Mouse (Mus musculus): ENCODE measurements around the gene Ankrd39. TPM values are rescaled to one million over a fixed set of nuclear protein-coding genes. Genes with fewer than 3 reads are reported as not detected.

Gene Ankrd39
- polyA plus RNA-seq, 1 experiment from 2014 or later, result 22.3 TPM

DNA sequence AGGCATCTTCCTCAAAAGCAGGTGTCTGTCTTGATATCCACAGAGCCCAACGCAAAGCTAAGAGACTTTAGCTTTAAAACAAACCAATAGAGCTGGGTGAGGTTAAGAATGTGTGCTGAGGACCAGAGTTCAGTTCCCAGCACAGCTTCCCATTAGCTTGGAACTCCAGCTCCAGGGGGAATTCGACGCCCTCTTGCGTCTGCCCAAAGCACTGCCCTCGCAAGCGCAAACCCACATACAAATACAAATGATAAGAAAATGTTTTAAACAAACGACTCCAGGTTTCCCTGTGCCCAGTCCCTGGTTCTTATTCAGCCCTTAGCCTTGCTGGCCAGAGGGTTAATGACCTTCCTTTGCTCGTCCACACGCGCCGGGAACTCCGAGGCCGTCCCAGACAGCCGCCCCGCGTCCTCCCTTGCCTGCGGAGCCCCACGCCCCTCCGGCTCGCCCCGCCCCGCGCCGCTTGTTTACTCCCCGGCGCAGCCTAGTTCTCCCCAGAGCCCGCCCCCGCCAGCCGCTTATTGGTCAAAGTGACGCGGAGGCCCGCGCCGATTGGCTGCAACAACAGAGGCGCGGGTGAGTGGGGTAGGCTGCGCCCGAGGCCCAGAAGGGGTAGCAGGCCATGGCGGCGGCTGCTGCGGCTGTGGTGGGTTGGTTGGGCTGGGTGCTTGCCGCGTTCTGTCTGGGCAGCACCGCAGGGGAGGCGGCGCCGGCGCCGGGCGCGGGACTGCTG, 35.8 kb downstream of the Ankrd39 start, which contains the start of gene Cnnm3:
Gene Cnnm3 (plus strand): TSS at position 579 of the 733 bp plus-strand sequence.
- 2% methylated on average over 51 of the region's 51 CpGs for WGBS
- peak within 1 kb of the TSS; percentile 85 for H3K9ac ChIP-seq (replicated peaks; ENCODE audit: low read length)
- peak within 1 kb of the TSS; percentile 96 for H3K27ac ChIP-seq (replicated peaks; ENCODE audit: low read depth, low read length)
- H3K4me2 ChIP-seq (ENCODE audit: low read length), result peak within 1 kb of the TSS; percentile 97
- H3K36me3 ChIP-seq (ENCODE audit: control insufficient read depth, insufficient read depth, low read length), result 0 out of 2 replicates have a peak, but pooled peaks cover 8% of the 10 kb centered on the region
- H3K4me1 ChIP-seq (ENCODE audit: control insufficient read depth, insufficient read depth, low read length), result peaks cover 23% of the 10 kb centered on the region
- DNase-seq (peak; percentile 99), ATAC-seq (ENCODE audit: low FRiP score, low TSS enrichment) (peak; percentile 98)
- peak within 1 kb of the TSS; percentile 83 for H3K4me3 ChIP-seq (replicated peaks; ENCODE audit: low read depth, low read length)
- H3K27me3 ChIP-seq (ENCODE audit: control insufficient read depth, insufficient read depth, low read length), result no peaks in the 10 kb centered on the region
- no peaks in the 10 kb centered on the region for H3K9me3 ChIP-seq (ENCODE audit: control insufficient read depth, low read length)

DNA sequence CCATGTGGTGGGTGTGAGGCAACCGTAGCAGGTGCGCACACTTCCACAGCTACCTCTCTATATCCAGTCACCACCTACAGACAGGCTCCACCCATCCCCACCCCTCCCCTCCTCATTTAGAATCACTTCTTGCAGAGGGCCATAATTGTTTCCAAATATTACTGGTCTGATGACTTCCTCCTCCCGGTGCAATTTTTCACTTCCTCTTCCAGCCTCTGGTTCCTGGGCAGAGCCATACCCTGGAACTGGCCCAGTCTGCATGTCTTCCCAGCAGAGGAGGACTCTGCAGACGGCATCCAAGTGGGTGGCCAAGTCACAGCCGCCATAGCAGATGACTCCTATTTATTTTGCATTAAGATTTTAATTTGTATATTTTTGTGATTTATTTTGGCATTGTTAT, 39.0 kb downstream of the Ankrd39 start:
- DNase-seq, result no peak
- H3K27ac ChIP-seq (replicated peaks; ENCODE audit: low read depth, low read length), result no peak overlapping the region
- WGBS, result 87% methylated on average over 5 of the region's 5 CpGs

DNA sequence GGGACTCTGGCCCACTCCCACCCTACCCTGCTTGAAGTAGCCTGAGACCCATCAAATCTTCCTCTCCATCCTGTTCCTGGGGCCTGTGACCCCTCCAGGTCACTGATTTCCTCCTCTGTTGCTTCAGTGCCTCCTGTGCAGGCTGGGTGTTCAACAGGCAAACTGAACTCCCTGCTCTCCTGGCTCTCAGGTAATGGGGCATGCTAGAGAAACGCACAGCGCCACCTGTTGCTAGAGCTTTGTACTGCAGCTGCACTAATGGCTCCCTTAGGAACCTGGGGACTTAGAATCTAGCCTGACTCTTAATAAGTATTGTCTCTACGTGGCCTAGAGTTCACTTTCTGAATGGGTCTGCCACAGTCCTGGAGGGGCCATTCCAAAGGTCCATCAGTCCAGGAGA, 46.0 kb downstream of the Ankrd39 start:
- Histone ChIP-seq H3K4me3 (replicated peaks; ENCODE audit: low read depth, low read length) (no peak overlapping the region), H3K9ac (replicated peaks; ENCODE audit: low read length) (no peak overlapping the region), H3K4me1 (ENCODE audit: control insufficient read depth, insufficient read depth, low read length) (no peaks in the 10 kb centered on the region), H3K9me3 (ENCODE audit: control insufficient read depth, low read length) (no peaks in the 10 kb centered on the region), H3K27me3 (ENCODE audit: control insufficient read depth, insufficient read depth, low read length) (no peaks in the 10 kb centered on the region), H3K36me3 (ENCODE audit: control insufficient read depth, insufficient read depth, low read length) (peaks cover 25% of the 10 kb centered on the region; the same call in 1 of the 2 replicates), H3K4me2 (ENCODE audit: low read length) (no peak overlapping the region), H3K27ac (replicated peaks; ENCODE audit: low read depth, low read length) (no peak overlapping the region)
- DNase-seq (peak; percentile 88), ATAC-seq (ENCODE audit: low FRiP score, low TSS enrichment) (no peak; the same call in 1 of the 2 replicates)
- WGBS, result 4% methylated on average over 3 of the region's 3 CpGs

More for the DNA sequence above, 39.0 kb downstream of the Ankrd39 start:
- Histone ChIP-seq H3K4me3 (replicated peaks; ENCODE audit: low read depth, low read length) (no peak overlapping the region), H3K4me2 (ENCODE audit: low read length) (no peak overlapping the region), H3K9ac (replicated peaks; ENCODE audit: low read length) (no peak overlapping the region), H3K4me1 (ENCODE audit: control insufficient read depth, insufficient read depth, low read length) (peaks cover 2% of the 10 kb centered on the region; the same call in 1 of the 2 replicates), H3K36me3 (ENCODE audit: control insufficient read depth, insufficient read depth, low read length) (0 out of 2 replicates have a peak, but pooled peaks cover 19% of the 10 kb centered on the region), H3K27me3 (ENCODE audit: control insufficient read depth, insufficient read depth, low read length) (no peaks in the 10 kb centered on the region), H3K9me3 (ENCODE audit: control insufficient read depth, low read length) (no peaks in the 10 kb centered on the region)
- no peak for ATAC-seq (ENCODE audit: low FRiP score, low TSS enrichment)

DNA sequence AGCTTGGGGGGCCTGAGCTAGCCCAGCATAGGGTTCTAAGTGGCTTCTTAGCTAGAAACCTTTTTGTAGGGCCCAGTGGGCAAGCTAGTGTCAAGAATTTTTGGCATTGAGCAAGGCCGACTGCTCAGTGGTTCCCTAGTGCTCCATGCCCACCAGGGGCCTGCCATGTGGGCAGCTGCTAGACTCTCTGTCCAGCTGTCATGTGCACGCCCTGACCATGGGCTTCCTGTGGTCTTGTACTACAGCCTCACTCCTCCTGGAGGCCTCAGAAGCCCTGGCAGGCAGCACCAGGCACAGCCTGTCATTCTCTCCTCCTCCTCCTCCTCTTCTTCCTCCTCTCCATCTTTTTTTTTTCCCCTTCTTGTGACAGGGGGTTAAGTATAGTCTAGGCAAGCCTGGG, 49.9 kb downstream of the Ankrd39 start:
- WGBS, result 83% methylated on average over 2 of the region's 2 CpGs
- H3K27me3 ChIP-seq (ENCODE audit: control insufficient read depth, insufficient read depth, low read length), result no peaks in the 10 kb centered on the region
- H3K36me3 ChIP-seq (ENCODE audit: control insufficient read depth, insufficient read depth, low read length), result peaks cover 16% of the 10 kb centered on the region; the same call in 1 of the 2 replicates
- no peak overlapping the region for H3K4me2 ChIP-seq (ENCODE audit: low read length)
- no peak overlapping the region for H3K9ac ChIP-seq (replicated peaks; ENCODE audit: low read length)
- DNase-seq, result no peak
- no peak for ATAC-seq (ENCODE audit: low FRiP score, low TSS enrichment)
- H3K9me3 ChIP-seq (ENCODE audit: control insufficient read depth, low read length), result no peaks in the 10 kb centered on the region
- H3K4me3 ChIP-seq (replicated peaks; ENCODE audit: low read depth, low read length), result no peak overlapping the region
- no peak overlapping the region for H3K27ac ChIP-seq (replicated peaks; ENCODE audit: low read depth, low read length)
- no peaks in the 10 kb centered on the region for H3K4me1 ChIP-seq (ENCODE audit: control insufficient read depth, insufficient read depth, low read length)

- H3K27me3 ChIP-seq (ENCODE audit: control insufficient read depth, insufficient read depth, low read length), result no peaks in the 10 kb centered on the region
- WGBS, result 66% methylated on average over 2 of the region's 2 CpGs
- H3K27ac ChIP-seq (replicated peaks; ENCODE audit: low read depth, low read length), result no peak overlapping the region
- no peaks in the 10 kb centered on the region for H3K4me1 ChIP-seq (ENCODE audit: control insufficient read depth, insufficient read depth, low read length)
- peak; percentile 52 for DNase-seq
- ATAC-seq (ENCODE audit: low FRiP score, low TSS enrichment), result no peak
- H3K4me3 ChIP-seq (replicated peaks; ENCODE audit: low read depth, low read length), result no peak overlapping the region
- H3K9ac ChIP-seq (replicated peaks; ENCODE audit: low read length), result no peak overlapping the region
- H3K9me3 ChIP-seq (ENCODE audit: control insufficient read depth, low read length), result no peaks in the 10 kb centered on the region
- H3K4me2 ChIP-seq (ENCODE audit: low read length), result no peak overlapping the region
- peaks cover 16% of the 10 kb centered on the region; the same call in 1 of the 2 replicates for H3K36me3 ChIP-seq (ENCODE audit: control insufficient read depth, insufficient read depth, low read length)
Observed at GRCm38 (mm10) chr1:36496719-36497118, 50.5 kb downstream of the Ankrd39 start.

- ATAC-seq (ENCODE audit: low FRiP score, low TSS enrichment), result no peak
- no peaks in the 10 kb centered on the region for H3K4me1 ChIP-seq (ENCODE audit: control insufficient read depth, insufficient read depth, low read length)
- peaks cover 1% of the 10 kb centered on the region; the same call in 1 of the 2 replicates for H3K36me3 ChIP-seq (ENCODE audit: control insufficient read depth, insufficient read depth, low read length)
- no peaks in the 10 kb centered on the region for H3K9me3 ChIP-seq (ENCODE audit: control insufficient read depth, low read length)
- DNase-seq, result no peak
- 88% methylated on average over 6 of the region's 6 CpGs for WGBS
- H3K27ac ChIP-seq (replicated peaks; ENCODE audit: low read depth, low read length), result no peak overlapping the region
- H3K4me3 ChIP-seq (replicated peaks; ENCODE audit: low read depth, low read length), result no peak overlapping the region
- H3K4me2 ChIP-seq (ENCODE audit: low read length), result no peak overlapping the region
- no peaks in the 10 kb centered on the region for H3K27me3 ChIP-seq (ENCODE audit: control insufficient read depth, insufficient read depth, low read length)
- no peak overlapping the region for H3K9ac ChIP-seq (replicated peaks; ENCODE audit: low read length)
Observed at GRCm38 (mm10) chr1:36493299-36493698, 53.9 kb downstream of the Ankrd39 start.

- Histone ChIP-seq H3K9ac (replicated peaks; ENCODE audit: low read length) (no peak overlapping the region), H3K4me3 (replicated peaks; ENCODE audit: low read depth, low read length) (no peak overlapping the region), H3K27ac (replicated peaks; ENCODE audit: low read depth, low read length) (no peak overlapping the region), H3K9me3 (ENCODE audit: control insufficient read depth, low read length) (no peaks in the 10 kb centered on the region), H3K4me2 (ENCODE audit: low read length) (no peak overlapping the region), H3K36me3 (ENCODE audit: control insufficient read depth, insufficient read depth, low read length) (no peaks in the 10 kb centered on the region), H3K27me3 (ENCODE audit: control insufficient read depth, insufficient read depth, low read length) (no peaks in the 10 kb centered on the region), H3K4me1 (ENCODE audit: control insufficient read depth, insufficient read depth, low read length) (no peaks in the 10 kb centered on the region)
- ATAC-seq (ENCODE audit: low FRiP score, low TSS enrichment), result no peak
- WGBS, result 41% methylated on average over 9 of the region's 9 CpGs
- DNase-seq, result peak; percentile 48
Observed at GRCm38 (mm10) chr1:36492416-36493139, 54.7 kb downstream of the Ankrd39 start.

GRCm38 (mm10) chr1:36489661-36490060, 57.6 kb downstream of the Ankrd39 start:
- no peaks in the 10 kb centered on the region for H3K9me3 ChIP-seq (ENCODE audit: control insufficient read depth, low read length)
- 63% methylated on average over 6 of the region's 6 CpGs for WGBS
- H3K4me2 ChIP-seq (ENCODE audit: low read length), result no peak overlapping the region
- DNase-seq (peak; percentile 17), ATAC-seq (ENCODE audit: low FRiP score, low TSS enrichment) (no peak)
- no peaks in the 10 kb centered on the region for H3K4me1 ChIP-seq (ENCODE audit: control insufficient read depth, insufficient read depth, low read length)
- no peak overlapping the region for H3K27ac ChIP-seq (replicated peaks; ENCODE audit: low read depth, low read length)
- no peak overlapping the region for H3K9ac ChIP-seq (replicated peaks; ENCODE audit: low read length)
- no peaks in the 10 kb centered on the region for H3K36me3 ChIP-seq (ENCODE audit: control insufficient read depth, insufficient read depth, low read length)
- H3K4me3 ChIP-seq (replicated peaks; ENCODE audit: low read depth, low read length), result no peak overlapping the region
- no peaks in the 10 kb centered on the region for H3K27me3 ChIP-seq (ENCODE audit: control insufficient read depth, insufficient read depth, low read length)
